Mouse (Mus musculus): ENCODE measurements around the gene Mycbpap. TPM values are rescaled to one million over a fixed set of nuclear protein-coding genes. Genes with fewer than 3 reads are reported as not detected.

The Mycbpap gene
- polyA plus RNA-seq, 1 experiment from 2014 or later, result 0.05 TPM

GRCm38 (mm10) chr11:94491035-94491748, 30.4 kb downstream of the Mycbpap start:
- H3K27ac ChIP-seq, result no peak overlapping the region
- H3K27me3 ChIP-seq, result peaks cover 87% of the 10 kb centered on the region
- no peaks in the 10 kb centered on the region for H3K4me1 ChIP-seq (replicated peaks)
- peak overlapping the region; percentile 45 for H3K9ac ChIP-seq
- DNase-seq (no peak), ATAC-seq (ENCODE audit: low read depth) (no peak)
- H3K36me3 ChIP-seq, result no peaks in the 10 kb centered on the region
- peak overlapping the region; percentile 51 for H3K4me3 ChIP-seq (replicated peaks)
- H3K9me3 ChIP-seq (replicated peaks), result no peaks in the 10 kb centered on the region
- peak overlapping the region; percentile 62 for H3K4me2 ChIP-seq
- WGBS (ENCODE audit: insufficient replicate concordance), result 5% methylated on average over 54 of the region's 55 CpGs

GRCm38 (mm10) chr11:94489745-94490144, 31.8 kb downstream of the Mycbpap start:
- Histone ChIP-seq H3K4me2 (no peak overlapping the region), H3K27ac (no peak overlapping the region), H3K9ac (no peak overlapping the region), H3K4me3 (replicated peaks) (no peak overlapping the region), H3K27me3 (peaks cover 94% of the 10 kb centered on the region), H3K9me3 (replicated peaks) (no peaks in the 10 kb centered on the region), H3K4me1 (replicated peaks) (no peaks in the 10 kb centered on the region), H3K36me3 (no peaks in the 10 kb centered on the region)
- no peak for DNase-seq
- 33% methylated on average over 4 of the region's 4 CpGs for WGBS (ENCODE audit: insufficient replicate concordance)
- ATAC-seq (ENCODE audit: low read depth), result no peak

GRCm38 (mm10) chr11:94488767-94489533, 32.6 kb downstream of the Mycbpap start:
- H3K9me3 ChIP-seq (replicated peaks), result no peaks in the 10 kb centered on the region
- no peak overlapping the region for H3K9ac ChIP-seq
- WGBS (ENCODE audit: insufficient replicate concordance), result 69% methylated on average over 11 of the region's 11 CpGs
- H3K4me3 ChIP-seq (replicated peaks), result no peak overlapping the region
- H3K27ac ChIP-seq, result no peak overlapping the region
- H3K4me2 ChIP-seq, result no peak overlapping the region
- no peak for ATAC-seq (ENCODE audit: low read depth)
- DNase-seq, result no peak
- H3K4me1 ChIP-seq (replicated peaks), result no peaks in the 10 kb centered on the region
- no peaks in the 10 kb centered on the region for H3K36me3 ChIP-seq
- H3K27me3 ChIP-seq, result peaks cover 96% of the 10 kb centered on the region

- Histone ChIP-seq H3K36me3 (no peaks in the 10 kb centered on the region), H3K9me3 (replicated peaks) (no peaks in the 10 kb centered on the region), H3K4me1 (replicated peaks) (no peaks in the 10 kb centered on the region), H3K27ac (no peak within 1 kb of the TSS), H3K4me2 (no peak within 1 kb of the TSS; the same call in 1 of the 2 replicates), H3K4me3 (replicated peaks) (no peak within 1 kb of the TSS), H3K9ac (no peak within 1 kb of the TSS), H3K27me3 (peaks cover 82% of the 10 kb centered on the region)
- ATAC-seq (ENCODE audit: low read depth) (peak; percentile 52; the same call in 1 of the 2 replicates), DNase-seq (peak; percentile 51)
- WGBS (ENCODE audit: insufficient replicate concordance), result 5% methylated on average over 24 of the region's 24 CpGs
Measured at GRCm38 (mm10) chr11:94486001-94486400, 35.5 kb downstream of the Mycbpap start, which contains the start of gene Spata20. Spata20 (minus strand) TSS chr11:94486179.

GRCm38 (mm10) chr11:94485223-94485622, 36.3 kb downstream of the Mycbpap start:
- Histone ChIP-seq H3K9me3 (replicated peaks) (no peaks in the 10 kb centered on the region), H3K27me3 (peaks cover 82% of the 10 kb centered on the region), H3K4me2 (no peak overlapping the region), H3K4me1 (replicated peaks) (no peaks in the 10 kb centered on the region), H3K4me3 (replicated peaks) (no peak overlapping the region), H3K9ac (no peak overlapping the region), H3K27ac (no peak overlapping the region), H3K36me3 (no peaks in the 10 kb centered on the region)
- 52% methylated on average over 5 of the region's 5 CpGs for WGBS (ENCODE audit: insufficient replicate concordance)
- DNase-seq (no peak), ATAC-seq (ENCODE audit: low read depth) (no peak)

- H3K9me3 ChIP-seq (replicated peaks), result no peaks in the 10 kb centered on the region
- DNase-seq (no peak), ATAC-seq (ENCODE audit: low read depth) (no peak)
- H3K4me2 ChIP-seq, result no peak overlapping the region
- no peak overlapping the region for H3K9ac ChIP-seq
- no peak overlapping the region for H3K4me3 ChIP-seq (replicated peaks)
- WGBS (ENCODE audit: insufficient replicate concordance), result 79% methylated on average over 9 of the region's 9 CpGs
- no peak overlapping the region for H3K27ac ChIP-seq
- H3K27me3 ChIP-seq, result peaks cover 80% of the 10 kb centered on the region
- no peaks in the 10 kb centered on the region for H3K4me1 ChIP-seq (replicated peaks)
- H3K36me3 ChIP-seq, result no peaks in the 10 kb centered on the region
Measured at GRCm38 (mm10) chr11:94484636-94485035, 36.9 kb downstream of the Mycbpap start.

GRCm38 (mm10) chr11:94483921-94484320, 37.6 kb downstream of the Mycbpap start:
- 64% methylated on average over 14 of the region's 14 CpGs for WGBS (ENCODE audit: insufficient replicate concordance)
- peaks cover 80% of the 10 kb centered on the region for H3K27me3 ChIP-seq

GRCm38 (mm10) chr11:94483436-94483835, 38.1 kb downstream of the Mycbpap start:
- 67% methylated on average over 11 of the region's 11 CpGs for WGBS (ENCODE audit: insufficient replicate concordance)
- no peak for ATAC-seq (ENCODE audit: low read depth)

More at GRCm38 (mm10) chr11:94483921-94484320, 37.6 kb downstream of the Mycbpap start:
- Histone ChIP-seq H3K4me3 (replicated peaks) (no peak overlapping the region), H3K4me1 (replicated peaks) (no peaks in the 10 kb centered on the region), H3K4me2 (no peak overlapping the region), H3K36me3 (no peaks in the 10 kb centered on the region), H3K9ac (no peak overlapping the region), H3K27ac (no peak overlapping the region), H3K9me3 (replicated peaks) (no peaks in the 10 kb centered on the region)
- DNase-seq, result no peak
- ATAC-seq (ENCODE audit: low read depth), result no peak

GRCm38 (mm10) chr11:94482738-94483137, 38.8 kb downstream of the Mycbpap start:
- no peak overlapping the region for H3K27ac ChIP-seq
- WGBS (ENCODE audit: insufficient replicate concordance), result 78% methylated on average over 11 of the region's 11 CpGs
- H3K9me3 ChIP-seq (replicated peaks), result no peaks in the 10 kb centered on the region
- no peak overlapping the region for H3K9ac ChIP-seq
- H3K4me3 ChIP-seq (replicated peaks), result no peak overlapping the region
- no peak overlapping the region for H3K4me2 ChIP-seq
- H3K27me3 ChIP-seq, result peaks cover 81% of the 10 kb centered on the region
- no peaks in the 10 kb centered on the region for H3K4me1 ChIP-seq (replicated peaks)
- ATAC-seq (ENCODE audit: low read depth) (no peak), DNase-seq (no peak)
- H3K36me3 ChIP-seq, result no peaks in the 10 kb centered on the region

More at GRCm38 (mm10) chr11:94483436-94483835, 38.1 kb downstream of the Mycbpap start:
- Histone ChIP-seq H3K9ac (no peak overlapping the region), H3K4me1 (replicated peaks) (no peaks in the 10 kb centered on the region), H3K9me3 (replicated peaks) (no peaks in the 10 kb centered on the region), H3K27ac (no peak overlapping the region), H3K36me3 (no peaks in the 10 kb centered on the region), H3K4me2 (no peak overlapping the region), H3K4me3 (replicated peaks) (no peak overlapping the region), H3K27me3 (peaks cover 80% of the 10 kb centered on the region)
- no peak for DNase-seq

- ATAC-seq (ENCODE audit: low read depth) (no peak), DNase-seq (no peak)
- 75% methylated on average over 7 of the region's 7 CpGs for WGBS (ENCODE audit: insufficient replicate concordance)
- Histone ChIP-seq H3K27ac (no peak overlapping the region), H3K4me2 (no peak overlapping the region), H3K9ac (no peak overlapping the region), H3K27me3 (peaks cover 81% of the 10 kb centered on the region), H3K4me3 (replicated peaks) (no peak overlapping the region), H3K4me1 (replicated peaks) (no peaks in the 10 kb centered on the region), H3K9me3 (replicated peaks) (no peaks in the 10 kb centered on the region), H3K36me3 (no peaks in the 10 kb centered on the region)
Measured at GRCm38 (mm10) chr11:94481963-94482362, 39.6 kb downstream of the Mycbpap start.

GRCm38 (mm10) chr11:94480382-94480781, 41.2 kb downstream of the Mycbpap start:
- Histone ChIP-seq H3K27ac (no peak overlapping the region), H3K36me3 (no peaks in the 10 kb centered on the region), H3K4me1 (replicated peaks) (no peaks in the 10 kb centered on the region), H3K9ac (no peak overlapping the region), H3K4me2 (no peak overlapping the region), H3K9me3 (replicated peaks) (no peaks in the 10 kb centered on the region), H3K27me3 (peaks cover 83% of the 10 kb centered on the region), H3K4me3 (replicated peaks) (no peak overlapping the region)
- WGBS (ENCODE audit: insufficient replicate concordance), result 75% methylated on average over 9 of the region's 9 CpGs
- no peak for DNase-seq
- no peak for ATAC-seq (ENCODE audit: low read depth)

Data from liver, embryonic 13.5 days (tissue).